Mouse (Mus musculus) brown adipose tissue, adult 24 weeks (tissue): Measurements from ENCODE around the gene Kcnj15. TPM values are rescaled to one million over a fixed set of nuclear protein-coding genes. Genes with fewer than 3 reads are reported as not detected.

Experiments used
- H3K27ac ChIP-seq: fragments of 200-500 bp; replicated peaks from 2 replicates; pipeline ENCODE4 v1.5.1; 2012; ENCODE audit warnings: low read depth, mild to moderate bottlenecking, low read length
- H3K4me1 ChIP-seq: fragments of 200-500 bp; 2 replicates; pipeline ENCODE4 v1.6.1; 2012; ENCODE audit warnings: low read length, mixed read lengths; ENCODE audit not compliant: control insufficient read depth, insufficient read depth, insufficient read length
- H3K4me3 ChIP-seq: fragments of 200-500 bp; 2 replicates; pipeline ENCODE4 v1.5.1; 2012; ENCODE audit warnings: low read depth, mild to moderate bottlenecking, low read length, moderate library complexity; ENCODE audit not compliant: insufficient read depth
- polyA plus RNA-seq: library from polyadenylated mRNA; stranded (reverse); fragments of >200 nt; gene quantifications from 2 replicates; pipeline ENCODE4 v1.2.4, GENCODE M21; 2012; ENCODE audit not compliant: missing spikeins, insufficient read depth, insufficient read length

Kcnj15 gene
- polyA plus RNA-seq, 1 experiment: 3.3 TPM

DNA sequence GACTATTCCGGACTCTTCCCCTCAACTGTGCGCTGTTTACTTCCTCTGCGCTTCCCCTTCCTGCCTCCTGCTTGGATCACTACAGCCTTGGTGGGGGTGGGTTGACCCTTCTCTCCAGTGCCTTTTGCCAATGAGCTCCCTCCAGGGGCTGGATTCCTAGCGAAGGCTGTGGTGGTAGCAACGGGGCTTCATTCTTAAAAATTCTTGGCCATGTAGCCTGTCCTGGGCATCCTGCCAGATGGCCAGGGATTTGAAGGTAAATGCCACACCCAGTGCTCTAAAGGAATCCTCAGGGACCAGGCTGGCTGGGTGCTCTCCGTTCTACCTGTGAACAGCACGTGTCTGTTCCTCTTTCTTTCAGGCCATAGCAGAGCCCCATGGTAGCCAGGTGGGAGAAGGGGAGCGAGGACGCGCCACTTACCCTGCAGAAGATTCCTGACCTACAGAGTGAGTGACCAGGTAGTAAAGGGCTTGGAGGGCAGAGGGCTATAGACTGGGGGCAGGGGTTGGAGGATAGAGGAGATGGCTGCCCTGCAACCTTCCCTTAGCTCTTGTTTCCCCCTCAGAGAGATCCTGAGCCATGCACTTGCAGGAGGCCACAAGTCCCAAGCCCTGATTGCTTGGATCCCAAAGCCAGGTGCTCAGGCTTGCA, 34.2 kb downstream of the Kcnj15 start:
- Histone ChIP-seq H3K27ac (peak overlapping the region; percentile 81), H3K4me1 (peaks cover 13% of the 10 kb centered on the region; the same call in 1 of the 2 replicates), H3K4me3 (peak overlapping the region; percentile 40)

DNA sequence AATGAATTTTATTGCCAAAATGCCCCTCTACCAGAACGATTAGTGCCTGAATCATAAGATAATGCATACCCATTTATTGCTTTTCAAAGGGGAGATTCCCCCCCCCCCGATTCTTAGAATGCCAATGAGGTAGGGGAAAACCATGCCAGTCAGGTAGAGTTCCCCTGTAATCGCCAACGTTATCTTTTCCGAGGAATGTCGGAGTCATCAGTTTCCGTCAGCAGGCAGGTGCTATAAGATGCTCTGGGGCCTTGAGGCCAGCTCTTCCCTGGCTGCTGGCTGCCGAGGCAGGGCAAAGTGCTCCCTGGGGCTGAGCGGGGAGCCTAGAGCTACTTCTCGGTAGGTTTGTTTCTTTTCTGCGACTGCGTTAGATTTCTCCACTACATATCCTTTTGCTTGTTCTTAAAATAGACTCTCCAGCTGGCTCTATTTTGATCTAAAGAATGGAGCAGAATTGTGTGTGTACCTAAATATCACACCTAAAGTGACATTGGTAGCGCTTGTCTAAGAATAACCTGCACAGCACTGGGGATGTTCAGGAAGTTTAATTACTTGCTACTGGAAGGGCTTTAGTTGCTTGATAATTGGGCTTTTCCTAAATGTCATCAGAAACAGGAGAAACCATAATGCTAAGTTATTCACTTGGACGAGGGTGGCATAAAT, 35.6 kb downstream of the Kcnj15 start:
- Histone ChIP-seq H3K27ac (no peak overlapping the region; the same call in 1 of the 2 replicates), H3K4me1 (peaks cover 13% of the 10 kb centered on the region; the same call in 1 of the 2 replicates), H3K4me3 (peak overlapping the region; percentile 9; the same call in 1 of the 2 replicates)

DNA sequence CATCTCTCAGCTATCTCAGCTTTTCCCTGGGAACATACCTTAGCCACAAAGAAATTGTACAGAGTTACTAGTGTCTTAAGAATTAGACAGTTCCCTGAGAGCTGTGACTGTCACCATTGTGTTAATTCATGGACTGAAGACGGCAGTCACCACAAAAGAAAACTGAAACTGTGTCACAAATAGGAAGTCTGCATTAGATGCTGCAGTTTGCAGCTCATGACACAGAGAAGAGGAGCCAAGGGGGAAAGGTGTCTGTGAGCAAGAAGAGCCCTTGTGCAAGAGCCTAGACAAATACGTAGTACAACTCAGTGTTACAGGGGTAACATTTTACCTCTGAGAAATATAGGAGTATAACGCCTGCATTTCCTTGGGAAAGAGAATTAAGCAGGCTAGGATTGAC, 40.3 kb downstream of the Kcnj15 start:
- Histone ChIP-seq H3K4me1 (no peaks in the 10 kb centered on the region), H3K4me3 (no peak overlapping the region)

DNA sequence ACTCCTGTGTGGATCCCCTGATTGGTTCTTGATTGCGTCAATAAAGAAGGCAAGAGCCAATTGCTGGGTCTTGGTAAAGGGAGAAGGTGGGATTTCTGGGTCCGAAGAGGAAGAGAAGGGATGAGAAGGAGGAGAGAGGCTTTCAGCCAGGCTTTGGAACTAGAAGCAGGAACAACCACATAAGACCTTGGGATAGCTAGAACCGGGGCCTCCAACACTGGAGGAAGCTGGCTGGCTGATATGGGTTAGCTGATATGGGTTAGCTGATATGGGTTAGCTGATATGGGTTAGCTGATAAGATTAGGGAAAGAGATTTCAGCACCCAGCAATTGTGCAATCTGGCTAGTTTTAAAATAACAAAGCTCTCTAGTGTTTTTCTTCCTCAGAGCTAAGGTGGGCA, 44.3 kb downstream of the Kcnj15 start:
- Histone ChIP-seq H3K27ac (no peak overlapping the region), H3K4me1 (peaks cover 6% of the 10 kb centered on the region; the same call in 1 of the 2 replicates), H3K4me3 (no peak overlapping the region)

More for the DNA sequence above, 40.3 kb downstream of the Kcnj15 start:
- H3K27ac ChIP-seq: no peak overlapping the region

DNA sequence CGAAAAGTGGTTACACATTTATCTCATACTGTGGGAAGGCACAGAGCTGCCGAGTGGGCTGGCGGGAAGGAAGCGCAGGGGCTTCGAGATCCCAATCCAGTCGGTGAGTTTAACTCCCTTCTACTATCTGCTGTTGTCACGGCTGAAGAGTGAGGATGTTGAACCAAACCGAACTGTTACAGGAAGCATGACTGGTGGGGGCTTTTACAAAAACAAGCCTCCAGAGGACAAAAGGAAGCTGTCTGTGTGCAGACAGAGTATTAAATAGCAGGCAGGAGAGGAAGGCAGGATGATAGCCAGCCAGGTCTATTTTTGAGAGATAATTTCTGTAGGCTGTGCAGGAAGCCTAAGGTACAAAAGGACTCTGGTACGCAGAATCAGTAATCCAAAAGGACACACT, 46.3 kb downstream of the Kcnj15 start:
- Histone ChIP-seq H3K4me3 (no peak overlapping the region), H3K27ac (peak overlapping the region; percentile 83), H3K4me1 (peaks cover 6% of the 10 kb centered on the region; the same call in 1 of the 2 replicates)

DNA sequence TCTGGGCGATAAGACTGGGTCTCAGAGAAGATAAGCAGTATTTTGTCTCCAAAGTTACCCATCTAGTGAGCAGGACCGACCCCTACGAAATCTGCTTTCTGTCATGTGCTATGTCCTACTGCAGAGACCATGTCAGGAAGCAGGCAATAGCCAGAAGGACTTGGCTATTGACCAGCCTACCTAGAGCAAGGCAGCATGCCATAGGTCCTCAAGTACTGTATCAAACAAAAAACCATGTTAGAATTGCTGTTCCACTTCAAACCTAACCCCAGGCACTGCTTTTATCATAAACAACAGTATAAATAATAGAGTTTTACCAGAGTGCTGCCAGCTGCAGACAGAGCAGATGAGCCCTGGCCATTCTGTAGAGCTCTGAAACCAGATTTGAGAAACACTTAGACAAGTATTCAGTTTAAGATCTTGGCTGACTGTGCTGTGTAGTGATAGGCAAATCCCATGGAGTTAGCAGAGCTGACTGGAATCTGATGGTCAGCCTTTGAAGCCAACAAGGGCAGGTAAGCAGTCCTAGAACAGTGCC, 50.5 kb downstream of the Kcnj15 start:
- Histone ChIP-seq H3K27ac (no peak overlapping the region), H3K4me3 (no peak overlapping the region), H3K4me1 (peaks cover 13% of the 10 kb centered on the region; the same call in 1 of the 2 replicates)

DNA sequence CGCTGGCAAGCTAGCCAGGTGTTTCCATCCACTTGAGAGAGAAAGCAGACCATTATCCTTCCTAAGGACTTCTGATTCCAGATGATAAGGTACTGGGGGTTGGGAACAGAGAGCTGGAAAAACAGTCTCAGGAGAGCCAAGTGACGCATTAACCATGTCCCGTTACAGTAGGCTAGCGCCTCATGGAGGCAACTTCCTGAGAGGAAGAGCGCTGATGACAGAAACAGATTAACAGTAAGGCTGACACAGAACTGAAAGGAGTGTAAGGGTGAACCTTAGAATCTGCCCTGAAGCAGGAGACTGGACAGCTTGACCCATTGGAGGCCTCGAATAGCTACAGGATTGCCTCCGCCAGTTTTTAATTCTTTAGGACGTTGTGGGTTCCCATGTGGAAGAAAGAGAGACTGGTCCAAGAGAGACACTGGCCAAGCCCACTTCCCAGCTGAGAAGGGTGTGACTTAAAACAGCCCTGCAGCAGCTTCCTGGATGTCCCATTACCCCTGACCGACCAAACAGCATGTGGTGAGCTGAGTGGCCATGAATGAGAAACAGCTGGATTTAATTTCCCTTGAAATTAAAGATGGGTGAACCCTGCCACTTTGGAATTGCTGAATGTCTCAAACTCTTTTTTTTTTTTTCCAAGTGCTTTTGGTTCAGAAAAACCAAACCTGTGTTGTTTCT, 64.7 kb downstream of the Kcnj15 start:
- peak overlapping the region; percentile 99 for H3K27ac ChIP-seq
- peaks cover 5% of the 10 kb centered on the region; the same call in 1 of the 2 replicates for H3K4me1 ChIP-seq
- H3K4me3 ChIP-seq: no peak overlapping the region

DNA sequence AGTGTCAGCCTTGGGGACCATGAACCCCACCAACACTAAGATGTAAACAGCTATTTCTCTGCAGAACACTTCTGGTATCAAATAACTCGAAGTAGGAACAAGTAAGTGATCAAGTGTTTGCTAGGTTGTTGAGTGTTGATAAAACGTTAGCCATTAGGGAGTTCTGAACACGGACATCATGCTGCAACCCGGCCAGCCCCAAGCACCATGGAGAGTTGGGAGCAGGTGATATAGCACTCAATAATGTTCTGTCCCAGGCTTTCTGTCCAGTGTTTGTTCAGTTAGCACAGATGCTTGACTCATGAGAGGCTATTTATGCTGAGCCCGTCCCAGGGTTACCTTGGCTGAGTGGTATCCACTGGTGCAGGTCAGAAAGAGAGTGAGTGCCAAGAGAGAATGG, 74.8 kb downstream of the Kcnj15 start:
- Histone ChIP-seq H3K4me3 (no peak overlapping the region), H3K27ac (no peak overlapping the region), H3K4me1 (no peaks in the 10 kb centered on the region)

DNA sequence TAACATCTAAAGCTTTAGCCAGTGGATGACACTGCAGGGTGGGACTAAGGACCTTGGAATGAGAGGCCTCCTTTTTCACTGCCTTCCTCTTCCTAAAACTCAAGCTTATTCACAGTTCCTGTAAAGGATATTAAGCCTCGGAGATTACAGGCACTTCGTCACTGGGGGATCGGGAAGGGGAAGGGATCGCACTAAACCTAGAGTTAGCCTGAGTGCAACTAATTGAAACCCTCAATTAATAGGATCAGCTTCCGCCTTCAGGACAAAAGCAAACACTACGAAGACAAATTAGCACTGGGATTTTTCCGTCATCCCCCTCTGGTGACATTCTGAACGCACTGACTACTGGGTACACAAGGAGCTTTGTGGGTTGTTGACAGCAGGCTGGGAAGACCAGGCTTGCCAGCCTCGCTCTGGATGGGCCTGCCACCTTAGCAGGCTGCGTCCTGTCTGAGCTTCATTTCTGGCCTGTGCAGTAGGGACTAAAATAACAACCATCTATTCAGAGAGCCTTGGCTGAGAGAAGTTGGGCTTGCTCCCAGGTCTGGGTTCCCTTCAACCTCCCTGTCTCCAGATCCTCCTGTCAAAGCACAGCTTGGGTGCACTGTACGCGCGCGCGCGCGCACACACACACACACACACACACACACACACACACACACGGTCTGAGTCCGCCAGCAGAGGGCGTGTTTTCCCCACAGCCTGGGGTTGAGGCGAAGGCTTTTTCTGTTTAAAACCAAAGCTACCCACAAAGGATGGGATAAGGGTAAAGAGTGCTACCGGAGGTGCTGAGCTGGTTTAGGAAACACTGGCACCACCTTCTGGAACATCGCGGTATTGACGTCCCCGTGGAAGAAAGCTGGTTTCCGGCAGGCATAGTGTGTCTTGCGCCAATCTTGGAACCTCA, 83.8 kb downstream of the Kcnj15 start:
- H3K27ac ChIP-seq: peak overlapping the region; percentile 85
- H3K4me3 ChIP-seq: no peak overlapping the region
- peaks cover 2% of the 10 kb centered on the region; the same call in 1 of the 2 replicates for H3K4me1 ChIP-seq

DNA sequence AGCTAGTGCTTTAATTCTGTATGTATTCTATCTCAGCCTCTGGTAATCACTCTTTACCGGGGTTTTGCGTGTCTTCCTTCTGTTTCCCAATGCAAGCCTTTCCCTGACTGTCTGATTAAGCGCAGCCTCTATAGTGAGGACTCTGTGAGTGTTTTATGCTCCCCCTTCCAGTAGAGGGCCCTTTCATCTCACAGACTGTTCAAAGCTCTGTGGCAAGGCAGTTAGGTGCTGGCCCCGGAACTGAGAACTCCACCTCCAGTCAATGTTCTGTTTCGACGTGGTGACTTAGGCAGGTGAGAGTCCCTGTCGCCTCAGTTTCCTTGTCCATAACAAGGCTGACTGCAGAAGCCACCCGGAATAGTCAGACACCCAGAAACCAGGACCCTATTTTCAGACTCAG, 84.7 kb downstream of the Kcnj15 start:
- Histone ChIP-seq H3K27ac (no peak overlapping the region), H3K4me3 (no peak overlapping the region), H3K4me1 (peaks cover 2% of the 10 kb centered on the region; the same call in 1 of the 2 replicates)

DNA sequence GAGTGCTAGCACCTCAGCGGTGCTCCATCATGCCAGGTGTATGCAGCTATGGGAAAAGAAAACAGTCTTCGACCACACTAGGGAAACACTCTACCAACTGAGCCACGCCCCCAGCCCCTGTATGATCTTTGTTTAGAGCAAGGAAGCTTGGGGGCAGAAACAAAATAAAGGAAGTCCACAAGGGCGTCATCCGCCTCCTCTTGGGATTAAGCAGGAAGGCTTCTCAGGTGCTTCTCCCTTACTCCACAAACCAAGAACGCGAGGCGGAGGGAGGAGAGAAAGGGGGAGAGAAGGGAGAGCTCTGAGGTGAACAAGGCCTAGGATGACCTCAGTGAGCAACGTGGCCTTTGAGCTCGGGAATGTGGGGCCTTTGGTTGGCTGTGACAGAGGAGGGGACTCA, 87.6 kb downstream of the Kcnj15 start:
- Histone ChIP-seq H3K4me1 (peaks cover 5% of the 10 kb centered on the region; the same call in 1 of the 2 replicates), H3K4me3 (no peak overlapping the region), H3K27ac (peak overlapping the region; percentile 79)

DNA sequence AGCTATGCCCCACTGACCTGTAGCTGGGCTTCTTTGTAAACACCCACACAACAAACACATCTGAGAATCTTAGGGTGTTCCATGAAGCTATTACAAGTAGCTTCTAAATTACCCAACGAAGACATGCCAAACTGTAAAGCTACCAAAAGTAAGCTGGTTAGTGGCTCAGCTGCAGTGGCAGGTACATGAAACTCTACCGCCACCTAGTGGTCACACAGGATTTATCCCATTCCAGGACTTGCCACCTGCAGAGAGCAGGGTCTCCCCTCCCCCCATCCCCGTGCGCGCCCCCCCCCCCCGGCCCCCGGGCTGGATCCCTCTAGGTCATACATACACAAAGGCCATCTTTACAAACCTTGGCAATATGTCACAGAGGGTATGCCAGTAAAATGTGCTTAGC, 88.5 kb downstream of the Kcnj15 start:
- Histone ChIP-seq H3K27ac (no peak overlapping the region), H3K4me1 (peaks cover 5% of the 10 kb centered on the region; the same call in 1 of the 2 replicates), H3K4me3 (no peak overlapping the region)

DNA sequence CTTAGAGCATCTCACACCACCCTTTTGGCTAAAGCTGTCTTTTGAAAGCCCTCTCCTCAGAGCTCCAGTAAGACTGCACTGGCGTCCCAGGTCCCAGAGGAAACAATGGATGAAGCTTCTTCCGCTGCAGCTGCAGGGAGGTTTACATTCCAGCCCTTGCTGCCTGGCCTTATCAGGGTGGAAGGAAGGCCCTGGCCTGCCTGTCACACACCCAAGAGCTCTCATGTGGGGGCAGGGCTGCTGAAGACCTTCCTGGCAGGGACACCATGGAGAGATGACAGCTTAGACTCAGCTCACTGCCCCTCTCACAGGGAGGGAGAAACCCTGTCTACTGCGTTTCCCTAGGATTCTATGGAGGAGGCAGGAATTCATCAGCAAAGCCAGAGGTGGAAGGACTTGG, 89.8 kb downstream of the Kcnj15 start:
- Histone ChIP-seq H3K4me3 (no peak overlapping the region), H3K4me1 (peaks cover 5% of the 10 kb centered on the region; the same call in 1 of the 2 replicates), H3K27ac (peak overlapping the region; percentile 60)

DNA sequence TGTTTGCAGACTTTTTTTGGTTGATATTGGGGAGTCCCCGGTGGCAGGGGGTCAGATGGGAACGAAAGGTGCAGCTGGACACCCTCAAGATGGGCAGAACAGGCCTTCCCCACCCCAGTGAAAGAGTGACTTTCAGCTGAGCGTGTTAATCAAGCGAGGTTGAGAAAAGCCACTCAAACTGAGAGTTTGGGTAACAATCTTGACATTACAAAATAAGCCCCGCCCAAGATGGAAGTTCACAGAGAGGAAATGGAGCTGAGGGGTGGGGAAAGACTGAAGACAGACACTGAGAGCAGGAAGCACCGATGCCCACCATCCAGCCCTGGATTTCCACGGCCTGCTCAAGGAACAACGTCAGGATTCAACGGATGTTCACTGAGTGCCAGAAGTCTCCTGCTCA, 91.2 kb downstream of the Kcnj15 start:
- Histone ChIP-seq H3K4me3 (no peak overlapping the region), H3K4me1 (peaks cover 9% of the 10 kb centered on the region; the same call in 1 of the 2 replicates), H3K27ac (no peak overlapping the region)
